Mouse (Mus musculus) activated CD4-positive, CD25-positive, alpha-beta regulatory T cell, adult 4 months (primary cell): ENCODE results near the gene Apol6. TPM values are rescaled to one million over a fixed set of nuclear protein-coding genes. Genes with fewer than 3 reads are reported as not detected.

ENCODE experiments used
- ATAC-seq: one replicate; pipeline ENCODE4 v1.8.0; 2017
- polyA plus RNA-seq, 2 experiments: library from polyadenylated mRNA; unstranded; fragments of 100-300 nt; shearing (Covaris generic); gene quantifications; one replicate each; pipeline ENCODE4 v1.2.1; 2017

Apol6 gene
- polyA plus RNA-seq, result not detected

DNA sequence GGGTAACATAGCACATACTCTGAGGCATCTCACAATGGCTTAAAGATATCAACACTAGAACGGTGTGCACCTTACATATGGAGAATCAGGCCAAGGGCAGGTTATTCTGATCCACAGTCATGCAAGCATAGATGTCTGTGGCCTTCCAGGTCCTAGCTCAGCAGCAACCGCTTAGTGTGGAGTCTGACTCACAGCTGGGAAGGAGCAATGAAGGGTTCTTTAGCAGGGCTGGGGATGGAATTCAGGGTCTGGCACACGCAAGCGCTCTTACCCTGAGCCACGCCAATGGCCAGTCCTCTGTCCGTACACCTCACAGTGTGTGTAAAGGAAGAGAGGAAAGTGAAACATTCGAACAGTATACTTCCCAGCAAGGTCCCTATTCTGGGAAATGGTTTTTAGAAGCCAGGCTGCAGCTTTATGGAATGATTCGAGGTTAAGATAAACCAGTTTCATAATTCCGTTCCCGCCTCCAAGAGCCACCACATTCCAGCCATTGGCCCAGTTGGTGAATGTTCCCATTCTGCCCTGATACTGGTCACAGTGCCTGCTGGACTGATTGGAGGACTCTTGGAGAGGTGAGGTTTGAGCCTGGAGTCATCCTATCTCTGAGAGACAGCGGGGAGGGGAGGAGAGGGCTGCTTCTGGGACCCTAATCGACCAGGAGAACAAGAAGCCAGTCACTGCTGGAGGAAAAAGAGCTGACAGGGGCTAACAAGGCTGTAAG, at the start of gene Apol6:
Gene Apol6, plus strand, starts transcription at position 133 of the 724 bp plus-strand sequence.
- no peak for ATAC-seq

DNA sequence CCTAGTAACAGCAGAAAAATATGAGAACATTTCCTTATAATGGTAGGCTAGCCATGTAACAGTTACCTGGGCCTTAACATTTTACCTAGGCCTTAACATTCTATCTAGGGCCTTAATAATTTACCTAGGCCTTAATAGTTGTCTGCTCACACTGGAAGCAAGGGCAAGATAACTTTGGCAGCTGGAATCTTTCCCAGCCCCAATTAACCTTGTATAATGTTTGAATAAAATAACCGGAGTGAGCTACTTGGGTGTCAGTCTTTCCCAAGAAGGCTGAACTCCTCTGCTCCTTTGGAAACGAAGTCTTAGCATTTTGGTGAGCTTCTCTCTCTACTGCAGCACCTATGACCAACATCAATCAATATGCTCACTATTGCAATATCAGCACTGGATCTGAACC, 46.5 kb upstream of the Apol6 start:
- ATAC-seq, result no peak

DNA sequence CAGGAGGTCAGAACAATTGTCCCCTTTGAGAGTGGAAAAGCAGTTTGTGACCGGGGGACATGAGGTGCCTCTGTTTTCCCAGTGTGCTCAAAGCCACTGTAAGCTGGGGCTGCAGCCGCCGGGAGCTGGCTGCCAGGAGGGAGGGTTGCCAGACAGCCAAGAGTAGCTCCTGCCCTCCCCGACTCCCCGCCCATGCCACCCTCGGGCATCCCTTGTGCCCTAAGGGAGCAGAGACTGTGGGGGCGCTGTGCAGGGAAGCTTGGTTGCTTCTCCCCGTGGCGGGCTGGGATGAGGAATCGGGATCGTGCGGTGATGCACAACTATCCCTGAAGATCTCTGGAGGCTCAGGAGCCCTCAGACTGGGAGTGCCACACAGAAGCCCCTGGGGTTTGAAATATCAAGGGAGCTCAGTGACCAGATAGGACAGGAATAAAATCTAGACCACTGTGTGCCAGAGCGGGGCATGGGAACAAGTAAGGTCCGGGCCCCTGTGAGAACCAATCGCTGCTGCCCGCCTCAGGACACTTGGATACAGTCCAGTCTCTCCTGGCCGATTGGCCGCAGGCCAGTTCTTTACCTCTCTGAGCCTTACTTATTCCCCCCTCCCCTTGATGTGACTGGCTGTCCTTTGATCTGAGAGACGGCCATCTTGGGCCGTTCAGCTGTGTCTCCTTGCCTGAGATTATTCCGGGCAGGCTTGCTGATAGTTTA, 45.5 kb upstream of the Apol6 start:
- no peak for ATAC-seq

DNA sequence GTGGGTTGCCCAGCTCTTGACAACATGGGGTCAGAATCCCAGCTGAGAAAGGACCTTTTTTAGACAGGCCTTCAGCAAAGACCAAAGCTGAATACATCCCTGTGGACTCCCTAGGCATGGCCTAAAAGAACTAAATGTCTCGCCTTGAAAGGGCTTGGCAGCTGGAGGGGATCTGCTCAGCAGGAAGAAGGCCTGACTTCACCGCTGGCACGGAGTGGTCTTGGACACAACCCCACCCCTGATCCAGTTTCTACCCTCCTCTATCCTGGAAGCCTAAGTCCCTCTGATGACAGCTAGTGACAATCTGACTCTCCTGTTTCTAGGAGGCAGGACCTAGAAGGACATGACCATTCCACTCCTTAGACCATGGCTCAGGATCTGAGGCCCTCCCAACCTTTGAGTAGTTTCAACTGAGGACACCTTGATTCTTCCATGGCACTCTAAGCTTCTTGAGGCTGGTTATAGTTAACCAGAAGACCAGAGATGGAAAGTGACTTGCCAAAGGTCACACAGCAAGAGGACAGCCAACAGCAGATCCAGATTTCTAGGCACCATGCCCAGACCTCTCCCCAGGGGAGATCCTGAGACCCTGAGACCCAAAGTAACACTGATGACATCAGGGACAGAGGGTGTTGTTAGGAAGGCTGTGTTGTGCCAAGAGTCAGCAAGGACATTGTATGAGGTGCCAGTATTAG, 41.2 kb upstream of the Apol6 start:
- ATAC-seq, result no peak

DNA sequence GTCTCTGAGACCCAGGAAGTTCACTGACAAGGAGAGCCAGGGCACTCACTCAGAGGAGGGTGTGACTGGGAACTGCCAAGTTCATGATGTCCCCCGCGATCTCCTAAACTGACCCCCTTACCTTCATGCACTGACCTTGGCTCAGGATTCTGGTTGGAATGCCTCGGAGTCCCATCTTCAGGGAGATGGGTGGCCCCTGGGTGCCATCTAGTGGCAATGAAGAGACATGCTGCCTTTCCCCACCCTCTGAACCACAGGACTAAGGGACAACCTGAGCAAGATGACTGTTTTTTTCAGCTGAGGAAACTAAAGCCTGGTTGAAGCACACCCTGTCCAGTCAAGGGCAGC, 40.7 kb upstream of the Apol6 start:
- no peak for ATAC-seq

DNA sequence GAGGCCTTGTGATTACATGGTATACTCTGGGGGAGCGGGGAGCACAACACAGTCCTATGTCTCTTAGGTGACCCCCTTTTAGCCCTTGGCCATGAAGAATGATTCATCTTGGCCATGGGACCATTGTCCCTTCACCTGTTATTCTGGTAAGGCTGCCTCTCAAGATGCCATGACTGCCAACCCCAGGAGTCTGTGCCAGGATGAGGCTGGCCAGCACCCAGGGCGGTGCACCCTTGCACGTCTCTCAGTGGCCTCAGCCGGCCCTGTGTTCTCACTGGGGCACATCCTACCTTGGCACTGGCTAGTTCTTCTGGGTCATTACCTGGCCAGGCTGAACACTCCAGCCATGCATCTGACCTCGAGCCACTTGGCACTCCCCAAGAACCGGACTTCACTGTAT, 35.7 kb upstream of the Apol6 start:
- ATAC-seq, result no peak

DNA sequence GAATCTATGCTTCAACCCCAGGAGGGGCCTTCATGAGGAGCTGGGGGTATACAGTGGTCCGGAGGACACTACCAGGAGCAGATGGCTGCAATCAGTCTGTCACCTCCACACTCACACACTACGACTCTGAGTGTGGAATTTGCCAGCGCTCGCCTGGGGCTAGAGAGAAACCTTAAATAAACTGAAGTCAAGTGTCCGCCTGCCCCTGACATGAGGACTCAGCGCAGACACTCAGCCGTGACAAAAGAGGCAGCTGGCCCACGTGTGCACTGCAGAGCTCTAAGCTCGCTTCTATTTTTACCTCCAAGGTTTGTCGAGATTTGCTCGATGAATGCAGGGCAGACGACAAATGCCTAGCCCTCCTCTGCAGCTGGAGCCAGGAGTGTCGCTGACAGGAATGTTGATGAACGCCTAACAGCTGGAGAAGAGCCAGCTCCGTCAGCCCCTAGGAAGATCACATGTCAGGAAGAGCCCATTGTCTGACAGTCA, 30.7 kb upstream of the Apol6 start:
- ATAC-seq, result no peak

DNA sequence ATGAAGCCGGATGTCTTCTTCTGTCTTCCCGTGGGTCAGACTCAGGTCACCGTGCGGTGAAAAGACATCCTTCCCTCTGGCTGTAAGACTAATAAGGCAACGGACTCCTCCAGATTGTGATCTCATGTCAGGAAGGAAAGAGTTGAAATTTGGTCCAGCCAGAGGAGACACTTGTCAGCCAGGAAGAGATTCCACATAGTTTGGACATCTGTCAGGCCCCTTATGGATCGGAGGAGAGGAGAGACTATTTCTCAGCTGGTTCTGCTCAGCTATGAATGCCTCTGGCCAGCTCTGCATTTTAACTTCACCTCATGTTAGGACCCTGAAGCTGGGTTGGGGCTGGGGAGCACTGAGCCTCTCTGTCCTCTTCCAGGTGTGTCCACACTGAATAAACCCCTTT, 30.1 kb upstream of the Apol6 start:
- ATAC-seq, result no peak

DNA sequence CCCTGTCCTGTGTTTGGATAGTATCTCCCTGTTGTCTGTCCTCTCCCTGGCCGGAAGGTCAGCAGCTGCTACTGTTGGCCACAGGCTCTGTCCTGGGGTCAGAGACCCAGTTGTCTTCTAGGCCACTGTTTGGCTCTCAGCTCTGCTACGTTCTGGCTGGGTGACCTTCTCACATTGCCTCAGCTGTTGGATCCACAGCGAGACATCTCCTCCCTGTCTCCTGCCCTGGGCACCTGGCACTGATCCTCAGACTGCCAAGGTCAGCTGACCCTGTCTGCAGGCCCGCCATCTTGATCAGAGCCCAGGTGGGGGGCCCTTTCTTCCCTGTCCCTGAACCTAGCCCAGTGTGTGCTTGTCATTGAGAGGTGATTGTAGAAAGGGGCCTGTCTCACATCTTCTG, 29.5 kb upstream of the Apol6 start:
- no peak for ATAC-seq

DNA sequence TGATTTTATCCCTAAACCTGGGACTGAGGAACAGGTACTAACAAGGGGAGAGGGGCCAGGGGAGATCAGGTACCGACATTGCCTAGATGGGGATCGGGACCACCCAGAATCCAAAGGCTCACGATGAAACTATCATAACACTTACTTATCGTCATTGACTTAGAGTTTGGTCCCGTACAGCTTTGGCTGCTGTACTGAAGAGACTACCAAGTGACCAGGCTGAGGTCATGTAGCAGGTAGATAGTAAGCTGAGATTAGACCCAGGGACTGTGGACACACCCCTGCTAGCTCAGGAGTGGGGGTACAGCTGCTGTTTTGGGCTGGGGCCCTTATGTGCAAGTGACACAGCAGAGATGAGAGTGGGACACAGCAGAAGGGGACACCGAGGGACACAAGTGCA, 28.0 kb upstream of the Apol6 start:
- no peak for ATAC-seq

DNA sequence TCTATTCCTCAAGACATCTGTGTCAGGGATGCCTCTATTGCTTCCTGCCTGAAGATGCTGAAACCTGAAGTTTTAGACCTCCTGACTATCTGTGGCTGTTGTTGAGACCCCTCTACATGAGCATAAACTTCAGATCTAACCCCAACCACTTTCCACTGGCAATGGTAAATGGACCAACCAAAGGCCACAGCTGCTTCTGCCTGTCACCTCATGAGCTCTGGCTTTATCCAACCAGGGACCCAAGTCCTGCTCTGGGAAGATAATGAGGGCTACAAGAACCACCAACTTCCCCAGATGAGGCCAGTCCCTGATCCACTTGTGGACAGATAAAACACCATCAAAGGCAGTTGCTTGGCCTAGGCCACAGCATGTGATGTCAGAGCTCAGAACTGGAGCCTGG, 26.6 kb upstream of the Apol6 start:
- no peak for ATAC-seq

DNA sequence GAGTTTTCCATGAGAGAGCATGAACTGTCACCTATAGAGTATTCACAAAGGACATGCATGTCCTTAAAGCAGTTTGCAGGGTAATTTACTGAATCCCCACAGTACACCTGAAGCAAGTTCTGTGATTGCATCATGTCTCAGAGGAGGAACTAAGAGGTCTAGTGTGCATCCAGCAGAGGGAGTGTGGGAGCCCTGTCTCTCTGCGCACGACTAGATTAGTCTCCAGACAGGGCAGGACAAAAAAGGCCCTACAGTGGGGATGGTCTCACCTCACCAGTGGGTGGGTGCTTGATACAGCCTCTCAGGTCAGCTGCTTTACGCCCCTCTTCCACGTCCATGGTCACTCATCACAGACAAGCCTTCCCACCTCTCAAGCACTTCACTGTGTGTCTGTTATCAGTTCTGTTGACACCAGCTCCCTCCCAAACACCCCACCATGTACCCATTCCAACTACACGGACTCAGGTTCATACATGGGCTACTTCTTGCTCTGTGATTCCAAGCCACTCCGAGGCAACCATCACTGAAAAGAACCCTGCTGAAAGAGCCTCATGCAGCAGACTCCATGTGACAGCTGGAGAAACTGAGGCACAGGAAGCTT, 25.7 kb upstream of the Apol6 start:
- no peak for ATAC-seq

DNA sequence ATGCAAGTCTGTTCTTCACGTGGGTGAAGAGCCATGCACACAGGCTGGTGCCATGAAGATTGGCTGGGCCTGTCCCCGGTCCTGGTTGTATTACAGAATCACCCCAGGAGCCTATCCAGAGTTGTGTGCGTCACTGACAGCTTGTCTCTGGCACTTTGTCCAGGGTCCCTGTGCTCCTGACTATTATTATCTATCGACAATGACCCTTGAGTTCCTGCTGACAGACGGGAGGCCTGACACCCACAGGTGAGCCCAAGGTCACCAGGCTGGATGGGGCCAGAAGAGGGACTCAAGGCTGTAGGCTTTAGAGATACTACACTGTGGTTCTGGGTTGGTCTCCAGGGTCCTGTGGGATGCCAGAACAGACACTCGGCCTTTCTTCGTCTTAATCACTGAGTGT, 25.0 kb upstream of the Apol6 start:
- no peak for ATAC-seq

DNA sequence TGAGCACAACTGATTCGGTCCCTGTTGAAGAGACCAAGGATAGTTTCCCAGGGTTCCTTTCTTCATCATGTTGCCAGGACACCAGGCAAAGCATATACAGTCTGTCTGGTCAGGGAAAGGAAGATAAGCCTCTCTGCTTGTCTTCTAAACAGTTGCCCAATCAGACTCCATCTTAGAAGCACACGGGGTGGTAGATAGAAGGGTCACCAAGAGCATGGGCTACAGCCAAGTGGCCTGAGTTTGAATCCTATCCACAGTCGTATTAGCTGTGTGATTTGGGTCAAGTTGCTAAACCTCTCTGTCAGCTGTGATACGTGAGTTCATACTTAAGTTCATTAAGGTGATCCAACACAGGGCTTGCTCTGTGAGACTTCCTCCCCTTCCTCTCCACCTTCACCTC, 24.4 kb upstream of the Apol6 start:
- ATAC-seq, result no peak

DNA sequence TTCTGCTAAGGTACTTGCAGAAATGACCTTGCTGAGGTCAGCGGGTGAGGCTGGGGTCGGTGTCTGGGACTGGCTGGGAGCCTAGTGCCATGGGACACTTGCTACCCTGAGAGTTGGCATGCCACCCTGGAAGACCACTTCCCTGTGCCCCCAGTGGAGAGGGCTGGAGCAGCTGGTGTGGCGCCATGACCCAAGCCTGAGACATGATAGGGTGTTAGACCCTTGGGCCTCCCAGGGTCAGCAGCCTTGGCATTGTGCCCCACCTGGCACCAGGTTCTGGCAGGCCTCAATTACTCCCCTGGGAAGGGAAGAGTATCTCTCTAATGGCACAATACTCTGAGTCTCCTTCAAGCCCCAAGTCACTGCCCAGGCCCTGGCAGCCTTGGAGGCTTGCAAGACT, 23.5 kb upstream of the Apol6 start:
- no peak for ATAC-seq

DNA sequence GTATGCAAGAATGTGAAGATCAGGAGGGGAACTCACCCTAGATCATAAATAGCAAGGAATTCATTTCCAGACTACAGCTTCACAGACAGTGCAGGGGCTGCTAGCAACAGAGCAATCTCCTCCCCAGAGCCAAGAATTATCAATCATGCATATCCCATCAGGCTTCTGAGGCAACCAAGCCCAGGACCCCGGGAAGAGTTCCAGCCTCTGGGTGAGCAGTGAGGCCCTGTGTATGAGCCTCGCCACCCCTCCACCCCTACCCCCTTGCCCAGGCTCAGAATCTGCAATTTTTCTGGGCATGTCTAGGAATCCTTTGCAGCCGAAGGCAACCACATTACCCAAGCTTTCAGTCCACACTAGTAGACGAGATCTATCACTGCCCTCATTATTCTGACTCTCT, 22.7 kb upstream of the Apol6 start:
- ATAC-seq, result no peak

DNA sequence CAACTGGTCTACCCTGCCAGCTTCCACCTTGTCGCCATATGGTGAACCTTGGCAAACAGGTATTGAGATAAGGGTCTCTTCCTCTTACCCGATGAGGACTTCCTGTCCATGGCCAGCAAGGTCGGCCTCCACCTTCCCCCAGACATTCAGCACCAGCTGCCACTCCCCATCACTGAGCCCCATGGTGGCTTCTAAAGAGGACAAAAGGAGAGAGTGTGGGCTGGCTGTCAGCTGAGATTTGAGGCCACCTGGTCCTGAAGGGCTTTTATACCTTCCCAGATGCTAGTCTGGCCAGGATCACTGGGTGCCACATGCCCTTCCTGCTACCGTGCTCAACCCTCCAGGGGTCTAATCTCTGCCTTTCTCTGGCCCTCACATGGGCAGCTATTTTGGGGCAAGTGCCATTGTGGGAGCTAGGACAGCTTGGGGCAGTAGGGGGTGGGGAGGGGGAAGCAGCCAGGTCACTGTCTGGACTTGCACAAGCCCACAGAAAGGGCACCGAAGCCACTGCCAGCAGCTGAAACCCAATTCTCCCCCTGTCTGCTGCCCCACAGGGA, 22.1 kb upstream of the Apol6 start:
- ATAC-seq, result no peak

DNA sequence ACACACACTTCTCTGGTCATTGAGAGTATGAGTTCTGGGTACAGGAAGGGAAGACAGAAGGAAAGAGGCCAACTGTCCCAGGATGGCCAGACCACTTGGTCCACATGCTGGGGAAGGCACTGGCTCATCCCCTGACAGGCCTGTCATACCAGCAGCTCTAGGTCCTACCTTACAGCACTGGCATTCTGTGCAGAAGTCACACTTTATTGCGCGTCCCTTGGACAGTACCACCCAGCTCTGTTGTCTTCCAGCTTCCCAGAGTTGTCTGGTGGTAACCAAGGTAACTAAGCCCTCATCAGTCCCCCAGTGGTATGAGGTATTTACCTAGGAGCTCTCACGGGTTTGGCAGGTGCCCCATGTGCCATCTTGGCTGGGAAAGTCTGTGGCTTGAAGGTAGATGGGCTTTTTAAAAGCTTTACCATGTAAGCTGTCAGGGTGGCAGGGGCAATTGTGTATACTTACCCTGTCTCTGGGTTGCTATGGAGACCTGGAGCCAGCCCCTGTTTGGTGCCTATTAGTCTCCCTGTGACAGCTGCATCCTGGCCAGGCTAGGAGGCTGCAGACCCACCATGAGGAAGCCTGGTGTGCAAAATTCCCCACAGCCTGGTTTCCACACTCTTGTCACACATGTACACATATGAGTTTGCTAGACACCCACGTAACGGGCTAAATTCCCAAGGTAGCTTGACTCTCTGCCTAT, 18.5 kb upstream of the Apol6 start:
- no peak for ATAC-seq

DNA sequence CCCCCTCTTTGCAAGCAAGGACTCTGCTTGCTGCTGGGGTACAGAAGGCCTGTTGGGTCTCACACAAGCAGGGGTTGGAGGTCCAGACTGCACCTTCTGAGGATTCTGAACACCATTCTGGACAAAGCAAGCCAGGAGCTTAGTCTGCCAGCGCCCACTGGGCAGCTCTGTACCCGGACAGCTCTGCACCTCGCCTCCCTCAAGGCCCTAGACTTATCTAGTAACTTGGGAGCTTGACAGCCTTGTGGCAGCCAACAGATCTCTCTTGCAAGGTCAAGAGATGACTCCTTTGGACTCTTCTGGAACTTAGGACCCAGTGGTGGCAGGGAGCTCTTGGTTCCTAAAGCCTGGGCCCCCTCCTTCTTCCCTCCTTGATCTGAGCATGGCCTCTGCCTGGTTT, 17.4 kb upstream of the Apol6 start:
- no peak for ATAC-seq

DNA sequence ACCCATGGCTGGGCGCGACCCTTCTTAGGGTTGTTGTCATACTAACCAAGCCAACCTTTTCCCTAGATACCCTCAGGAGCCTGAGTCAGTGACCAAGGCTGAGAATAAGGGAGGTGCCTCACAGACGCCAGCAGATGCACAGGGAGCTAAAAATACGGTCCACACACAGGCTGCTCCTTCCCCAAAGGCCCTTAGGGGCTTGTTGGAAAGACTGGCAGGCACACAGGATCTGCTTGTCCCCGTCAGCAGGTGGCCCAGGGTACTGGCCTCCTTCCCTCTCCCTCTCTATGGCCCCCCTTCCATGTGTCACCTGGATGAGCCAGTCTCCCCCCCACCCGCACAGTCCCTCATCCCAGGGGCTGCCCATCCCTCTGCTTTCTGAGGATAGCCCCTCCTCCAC, 16.9 kb upstream of the Apol6 start:
- no peak for ATAC-seq

DNA sequence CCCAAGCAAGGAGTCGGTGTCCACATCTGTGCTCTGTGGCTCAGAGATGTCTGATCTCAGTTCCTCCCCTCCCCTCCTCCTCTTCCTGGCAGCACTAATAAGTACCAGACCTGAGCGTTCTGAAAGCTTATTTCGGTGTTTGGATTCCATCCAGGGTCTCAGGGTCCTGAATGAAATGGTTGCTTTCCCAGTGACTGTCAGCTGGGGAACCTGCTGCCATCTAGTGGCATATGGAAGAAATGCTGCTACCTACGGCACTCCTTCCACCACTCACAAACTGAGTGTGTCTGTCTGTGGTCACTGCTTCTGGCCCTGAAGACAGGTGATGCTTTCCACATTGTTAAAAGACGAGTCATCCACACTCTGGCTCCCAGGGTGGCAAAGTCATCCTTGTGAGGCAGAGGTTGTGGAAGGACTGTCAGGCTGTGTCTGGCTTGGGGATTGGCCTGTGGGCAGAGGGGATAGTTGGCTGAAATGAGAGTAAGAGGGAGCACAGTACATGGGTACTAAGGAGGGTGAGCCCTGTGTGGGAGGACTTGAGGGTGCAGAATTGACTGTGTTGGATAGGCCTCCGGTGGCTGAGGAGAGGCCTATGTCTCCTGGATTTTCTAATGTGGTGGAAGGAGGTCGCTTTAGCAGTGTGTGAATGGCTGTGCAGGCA, 15.1 kb upstream of the Apol6 start:
- ATAC-seq, result no peak

DNA sequence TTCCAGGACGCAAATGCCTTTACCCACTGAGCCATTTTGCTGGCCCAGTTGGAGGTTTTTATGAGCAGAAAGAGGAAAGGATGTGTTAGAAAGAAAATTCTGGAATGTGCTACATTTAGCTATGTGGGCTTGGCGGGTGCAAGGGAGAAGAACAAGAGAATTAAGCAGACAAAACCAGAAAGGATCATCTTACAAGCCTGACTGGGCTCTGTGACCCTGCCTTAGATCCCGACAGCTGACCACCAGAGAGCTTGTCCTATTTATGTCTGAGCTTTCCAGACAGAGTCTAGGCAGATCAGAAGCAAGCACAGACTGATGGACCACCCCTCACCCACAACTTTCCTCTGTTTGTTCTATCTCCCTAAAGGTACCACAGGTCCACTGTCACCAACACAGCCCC, 13.3 kb upstream of the Apol6 start:
- no peak for ATAC-seq
